Mouse (Mus musculus) small intestine, adult 2 months (tissue): ENCODE results near the gene Krt83.

Source experiments
- CTCF ChIP-seq: fragments of 200-500 bp; IDR thresholded peaks from 2 replicates; pipeline ENCODE4 v1.5.1; 2012; ENCODE audit warnings: low read depth, mild to moderate bottlenecking, control low read depth, inconsistent platforms, low read length, moderate library complexity, mixed read lengths; ENCODE audit not compliant: insufficient replicate concordance, insufficient read length; ENCODE audit errors: extremely low read depth
- POLR2A ChIP-seq: fragments of 200-500 bp; IDR thresholded peaks from 2 replicates; pipeline ENCODE4 v1.6.1; 2012; ENCODE audit warnings: low read depth, mild to moderate bottlenecking, control low read depth, inconsistent platforms, low read length, moderate library complexity

- TF ChIP-seq CTCF = no peak
- no peak for TF ChIP-seq POLR2A
Measured at GRCm38 (mm10) chr15:101482056-101482455, 9.3 kb downstream of the Krt83 start.
